Mouse (Mus musculus) liver, adult 2 months (tissue): ENCODE data around the gene Hfm1.

Source experiments
- CTCF ChIP-seq: fragments of 200-500 bp; IDR thresholded peaks from 2 replicates; pipeline ENCODE4 v1.5.1; 2011; ENCODE audit warnings: low read depth, low read length, control low read depth
- POLR2A ChIP-seq: fragments of 200-500 bp; IDR thresholded peaks from 2 replicates; pipeline ENCODE4 v1.6.1; 2011; ENCODE audit warnings: low read length, control low read depth; ENCODE audit not compliant: insufficient read depth; ENCODE audit errors: extremely low read depth

DNA sequence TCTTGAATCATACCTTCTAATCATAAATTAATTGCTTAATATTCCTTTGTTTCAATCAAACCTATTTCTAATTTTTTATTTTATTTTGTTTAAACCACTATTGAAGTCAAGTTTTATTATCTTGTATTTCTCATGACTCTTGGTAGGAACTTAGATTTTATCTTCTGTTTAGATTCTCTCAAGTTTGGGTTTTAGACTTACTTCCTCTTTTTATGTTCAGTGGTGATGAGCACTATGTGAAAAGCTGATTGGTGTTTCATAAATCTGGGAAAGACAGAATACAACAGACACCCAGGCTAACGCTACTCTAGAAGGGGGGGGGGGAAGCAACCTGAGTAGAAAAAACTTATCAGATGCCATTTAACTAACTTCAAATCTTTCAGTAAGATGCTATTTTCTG is 49.7 kb downstream of the Hfm1 start:
- TF ChIP-seq POLR2A, result no peak
- TF ChIP-seq CTCF, result no peak
